Mouse (Mus musculus) cerebellum, adult 8-10 months (tissue): ENCODE data around the gene Akna.

ENCODE experiments used
- DNase-seq: peaks from one replicate; pipeline ENCODE4 v3.0.0; 2022

The Akna gene

GRCm38 (mm10) chr4:63409317-63409907, 6.3 kb upstream of the Akna start:
- no peak for DNase-seq

GRCm38 (mm10) chr4:63408649-63409048, 5.5 kb upstream of the Akna start:
- peak; percentile 11 for DNase-seq

GRCm38 (mm10) chr4:63408247-63408646, 5.1 kb upstream of the Akna start:
- DNase-seq, result no peak

GRCm38 (mm10) chr4:63405683-63406082, 2.5 kb upstream of the Akna start:
- DNase-seq, result no peak

GRCm38 (mm10) chr4:63405051-63405450, 1.9 kb upstream of the Akna start:
- DNase-seq, result no peak

GRCm38 (mm10) chr4:63404205-63404604, 1.1 kb upstream of the Akna start:
- no peak for DNase-seq

- no peak for DNase-seq
These were observed 596 bp downstream of the Akna start for GRCm38 (mm10) chr4:63402558-63402957.

GRCm38 (mm10) chr4:63402056-63402455, 1.1 kb downstream of the Akna start:
- DNase-seq, result no peak

GRCm38 (mm10) chr4:63401620-63402019, 1.5 kb downstream of the Akna start:
- no peak for DNase-seq

GRCm38 (mm10) chr4:63400541-63401306, 2.4 kb downstream of the Akna start:
- DNase-seq, result no peak

GRCm38 (mm10) chr4:63399691-63400270, 3.4 kb downstream of the Akna start:
- no peak for DNase-seq

- no peak for DNase-seq
These were observed 4.1 kb downstream of the Akna start for GRCm38 (mm10) chr4:63398854-63399609.

GRCm38 (mm10) chr4:63397981-63398537, 5.1 kb downstream of the Akna start:
- DNase-seq, result no peak

GRCm38 (mm10) chr4:63391322-63391721, 11.8 kb downstream of the Akna start:
- DNase-seq, result no peak

- DNase-seq, result no peak
These were observed 13.1 kb downstream of the Akna start for GRCm38 (mm10) chr4:63389887-63390528.

- DNase-seq, result no peak
These were observed 13.8 kb downstream of the Akna start for GRCm38 (mm10) chr4:63389121-63389886.

GRCm38 (mm10) chr4:63388029-63388428, 15.1 kb downstream of the Akna start:
- DNase-seq, result no peak

- no peak for DNase-seq
These were observed 17.4 kb downstream of the Akna start for GRCm38 (mm10) chr4:63385784-63386183.

GRCm38 (mm10) chr4:63385253-63385652, 17.9 kb downstream of the Akna start:
- no peak for DNase-seq

GRCm38 (mm10) chr4:63384262-63384661, 18.9 kb downstream of the Akna start:
- no peak for DNase-seq

GRCm38 (mm10) chr4:63383474-63383873, 19.7 kb downstream of the Akna start:
- no peak for DNase-seq
